Mouse (Mus musculus) erythroblast, embryonic 14.5 days (primary cell): Measurements from ENCODE around the gene Pop5. TPM values are rescaled to one million over a fixed set of nuclear protein-coding genes. Genes with fewer than 3 reads are reported as not detected.

Experiments
- H3K27me3 ChIP-seq: 2 replicates; pipeline ENCODE4 v1.6.1; 2012; ENCODE audit warnings: inconsistent platforms; ENCODE audit not compliant: control insufficient read depth
- H3K36me3 ChIP-seq: 2 replicates; pipeline ENCODE4 v1.6.1; 2012; ENCODE audit warnings: mild to moderate bottlenecking, inconsistent platforms; ENCODE audit not compliant: control insufficient read depth
- H3K4me1 ChIP-seq: 2 replicates; pipeline ENCODE4 v1.6.1; 2012; ENCODE audit warnings: inconsistent platforms; ENCODE audit not compliant: control insufficient read depth
- H3K4me3 ChIP-seq: replicated peaks from 2 replicates; pipeline ENCODE3; 2012; ENCODE audit warnings: moderate library complexity, mild to moderate bottlenecking, inconsistent platforms
- H3K9me3 ChIP-seq: 2 replicates; pipeline ENCODE4 v1.6.1; 2012; ENCODE audit warnings: low read length, inconsistent platforms, mixed read lengths; ENCODE audit not compliant: control insufficient read depth
- GATA1 ChIP-seq: IDR thresholded peaks from 2 replicates; pipeline ENCODE4 v1.6.1; 2012; ENCODE audit warnings: low read length, inconsistent platforms, mixed read lengths
- TAL1 ChIP-seq: IDR thresholded peaks from 3 replicates; pipeline ENCODE4 v1.6.1; 2012; ENCODE audit warnings: low read length, inconsistent platforms, mixed read lengths
- polyA plus RNA-seq: library from polyadenylated mRNA; stranded (reverse); fragments of >175 nt; gene quantifications from 2 replicates; pipeline ENCODE4 v1.2.3, GENCODE M21; 2012

Pop5 gene
- 12.0 and 13.2 TPM in 2 replicates for polyA plus RNA-seq

DNA sequence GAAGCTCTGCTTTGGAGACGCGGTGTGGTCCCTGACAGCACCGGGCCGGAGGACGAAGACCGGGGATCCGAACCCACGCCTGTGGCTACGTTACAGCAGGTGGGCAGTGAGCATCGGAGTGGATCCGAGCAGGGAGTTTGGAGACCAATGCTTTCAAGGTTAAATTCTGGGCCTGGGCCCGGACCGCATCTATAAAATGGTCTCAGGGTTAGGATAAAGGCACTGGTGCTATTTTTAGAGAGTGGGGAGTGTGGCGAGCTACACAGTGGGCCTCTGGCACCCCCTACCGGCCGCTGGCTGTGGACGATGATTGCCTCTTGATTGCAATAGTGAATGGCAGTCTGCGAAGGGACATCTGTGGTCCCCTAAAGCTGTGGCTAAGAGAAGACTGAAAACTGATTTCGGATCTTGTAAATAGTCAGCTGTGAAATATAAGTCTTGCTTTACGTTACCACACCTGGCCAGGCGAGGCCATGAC, at the start of gene Pop5:
Pop5 (plus strand) TSS at position 51 of the 478 bp plus-strand sequence.
- Histone ChIP-seq H3K27me3 (peaks cover 52% of the 10 kb centered on the region), H3K9me3 (no peaks in the 10 kb centered on the region; the same call in 1 of the 2 replicates), H3K36me3 (peaks cover 24% of the 10 kb centered on the region), H3K4me1 (peaks cover 46% of the 10 kb centered on the region), H3K4me3 (peak within 1 kb of the TSS; percentile 63)
- TF ChIP-seq TAL1 (no peak), GATA1 (0 out of 2 replicates have a peak, but pooled peaks have one; percentile 9)

DNA sequence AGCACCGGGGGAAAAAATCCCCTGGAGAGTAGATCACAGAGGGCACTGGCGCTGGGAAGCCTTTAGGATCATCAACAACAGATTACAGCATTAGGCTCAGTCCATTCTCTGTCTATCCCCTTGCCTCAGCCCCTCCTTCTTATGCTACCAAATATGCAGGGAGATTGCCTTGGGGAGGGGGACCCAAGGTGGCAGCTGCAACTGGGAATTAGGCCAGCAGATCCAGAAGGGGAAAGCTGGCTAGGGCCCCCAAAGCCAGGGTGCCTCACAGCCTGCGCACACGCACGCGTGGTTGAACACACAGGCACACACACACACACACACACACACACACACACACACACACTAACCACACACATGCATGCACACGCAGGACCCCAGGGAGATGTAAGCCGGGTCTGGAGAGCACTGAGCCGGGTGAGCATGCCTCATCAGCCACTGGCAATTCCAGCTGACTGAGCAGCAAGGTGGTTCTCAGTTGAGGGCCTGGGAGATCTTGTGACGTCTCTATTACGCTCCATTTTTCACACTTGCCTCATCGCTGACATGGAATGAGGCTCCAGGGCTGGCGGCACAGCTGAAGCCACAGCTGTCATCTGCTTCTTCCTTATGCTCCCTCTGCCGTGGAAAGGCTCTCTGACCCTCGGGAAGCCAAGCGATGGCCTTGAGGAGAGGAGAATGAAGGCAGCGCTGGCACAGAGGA, 49.1 kb upstream of the Pop5 start:
- Histone ChIP-seq H3K27me3 (peaks cover 84% of the 10 kb centered on the region), H3K9me3 (peaks cover 5% of the 10 kb centered on the region; the same call in 1 of the 2 replicates), H3K36me3 (no peaks in the 10 kb centered on the region), H3K4me1 (peaks cover 8% of the 10 kb centered on the region), H3K4me3 (no peak overlapping the region)
- TF ChIP-seq GATA1 (no peak), TAL1 (no peak)

DNA sequence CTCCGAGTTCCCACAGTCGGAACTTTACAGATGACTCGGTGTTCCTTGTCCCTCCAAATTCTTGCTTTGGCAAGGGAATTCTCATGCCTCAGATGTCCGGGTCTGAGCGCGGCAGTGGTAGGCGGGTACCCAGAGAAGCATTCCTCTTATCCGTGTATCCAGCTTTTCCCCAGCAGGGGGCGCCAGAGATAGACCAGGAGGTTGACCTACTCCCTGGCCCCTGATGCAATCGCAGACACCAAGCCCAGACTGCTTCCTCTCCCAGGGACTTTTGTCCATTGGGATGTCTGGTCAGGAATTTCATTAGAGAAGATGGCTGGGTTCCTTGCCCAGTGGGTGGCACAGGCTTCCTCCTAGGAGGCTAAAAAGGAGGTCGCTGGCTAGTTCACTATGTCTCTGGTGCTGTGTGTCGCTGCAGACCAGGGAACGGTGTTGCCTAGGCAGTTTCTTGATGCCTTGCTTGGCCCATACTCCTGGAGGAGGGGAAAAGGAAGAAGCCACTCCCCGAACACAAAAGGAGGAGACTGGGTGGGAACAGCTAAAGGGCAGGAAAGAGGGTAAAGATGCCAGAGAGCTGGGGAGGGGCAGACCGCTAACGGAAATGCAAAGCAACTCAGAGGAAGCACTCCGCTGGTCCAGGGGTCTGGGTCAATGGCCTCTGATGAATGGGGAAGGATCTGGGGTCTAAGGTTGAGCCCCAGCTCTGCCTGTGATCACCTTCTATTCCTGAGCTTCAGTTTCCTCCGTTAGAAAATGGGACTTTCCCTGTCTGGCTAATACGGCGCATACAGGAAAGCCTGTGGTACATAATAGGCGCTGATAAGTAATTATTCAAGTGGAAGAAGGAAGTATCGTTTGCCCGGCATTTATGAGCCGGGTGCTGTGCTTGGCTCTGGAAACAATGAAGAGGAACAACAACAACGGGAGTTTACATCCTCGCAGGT, 48.2 kb upstream of the Pop5 start:
- Histone ChIP-seq H3K9me3 (peaks cover 5% of the 10 kb centered on the region; the same call in 1 of the 2 replicates), H3K4me3 (no peak overlapping the region), H3K36me3 (no peaks in the 10 kb centered on the region), H3K27me3 (peaks cover 89% of the 10 kb centered on the region), H3K4me1 (peaks cover 8% of the 10 kb centered on the region)
- TF ChIP-seq TAL1 (no peak), GATA1 (no peak)

DNA sequence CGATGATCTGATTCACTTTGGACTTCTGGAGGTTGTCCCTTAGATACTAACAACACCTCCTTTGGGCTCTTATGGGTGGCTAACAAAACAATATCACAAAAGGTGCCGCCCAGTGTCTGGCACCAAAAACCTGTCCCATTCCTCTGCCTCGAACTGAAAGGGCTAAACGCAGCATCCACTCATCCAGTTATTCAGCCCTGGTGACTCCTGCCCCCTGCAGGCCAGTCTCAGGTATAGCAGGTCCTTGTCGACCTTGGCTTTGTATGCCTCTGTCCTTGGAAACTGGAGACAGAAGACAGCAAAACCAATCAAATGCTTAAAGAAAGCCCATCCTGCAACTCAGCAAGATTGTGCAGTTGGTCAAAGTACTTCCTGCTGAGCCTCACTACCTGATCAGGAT, 46.8 kb upstream of the Pop5 start:
- no peak overlapping the region for H3K4me3 ChIP-seq
- TF ChIP-seq GATA1 = no peak
- no peaks in the 10 kb centered on the region for H3K36me3 ChIP-seq
- H3K9me3 ChIP-seq = peaks cover 5% of the 10 kb centered on the region; the same call in 1 of the 2 replicates
- H3K27me3 ChIP-seq = peaks cover 97% of the 10 kb centered on the region
- peaks cover 14% of the 10 kb centered on the region for H3K4me1 ChIP-seq

DNA sequence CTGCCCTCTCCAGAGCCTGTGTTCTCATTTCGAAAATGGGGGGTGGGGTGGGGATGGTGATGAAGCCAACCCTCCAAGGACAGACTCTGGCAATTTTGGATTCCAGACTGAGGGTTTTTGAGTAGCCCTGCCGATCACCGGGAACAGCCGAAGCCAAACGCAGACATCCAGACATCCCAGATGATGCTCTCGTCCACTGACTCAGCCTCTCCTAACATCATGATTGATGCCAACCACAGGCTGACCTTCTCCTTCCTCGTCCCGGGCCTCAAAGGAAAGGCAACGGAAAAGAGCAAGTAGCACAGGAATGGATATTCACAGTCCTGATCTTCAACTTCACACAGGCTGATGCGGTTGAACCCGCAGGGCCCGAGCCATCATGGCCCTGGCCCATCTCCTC, 45.6 kb upstream of the Pop5 start:
- H3K9me3 ChIP-seq = peaks cover 5% of the 10 kb centered on the region; the same call in 1 of the 2 replicates
- H3K4me1 ChIP-seq = peaks cover 17% of the 10 kb centered on the region
- H3K36me3 ChIP-seq = no peaks in the 10 kb centered on the region
- no peak for TF ChIP-seq GATA1
- no peak for TF ChIP-seq TAL1
- no peak overlapping the region for H3K4me3 ChIP-seq
- peaks cover 100% of the 10 kb centered on the region for H3K27me3 ChIP-seq

DNA sequence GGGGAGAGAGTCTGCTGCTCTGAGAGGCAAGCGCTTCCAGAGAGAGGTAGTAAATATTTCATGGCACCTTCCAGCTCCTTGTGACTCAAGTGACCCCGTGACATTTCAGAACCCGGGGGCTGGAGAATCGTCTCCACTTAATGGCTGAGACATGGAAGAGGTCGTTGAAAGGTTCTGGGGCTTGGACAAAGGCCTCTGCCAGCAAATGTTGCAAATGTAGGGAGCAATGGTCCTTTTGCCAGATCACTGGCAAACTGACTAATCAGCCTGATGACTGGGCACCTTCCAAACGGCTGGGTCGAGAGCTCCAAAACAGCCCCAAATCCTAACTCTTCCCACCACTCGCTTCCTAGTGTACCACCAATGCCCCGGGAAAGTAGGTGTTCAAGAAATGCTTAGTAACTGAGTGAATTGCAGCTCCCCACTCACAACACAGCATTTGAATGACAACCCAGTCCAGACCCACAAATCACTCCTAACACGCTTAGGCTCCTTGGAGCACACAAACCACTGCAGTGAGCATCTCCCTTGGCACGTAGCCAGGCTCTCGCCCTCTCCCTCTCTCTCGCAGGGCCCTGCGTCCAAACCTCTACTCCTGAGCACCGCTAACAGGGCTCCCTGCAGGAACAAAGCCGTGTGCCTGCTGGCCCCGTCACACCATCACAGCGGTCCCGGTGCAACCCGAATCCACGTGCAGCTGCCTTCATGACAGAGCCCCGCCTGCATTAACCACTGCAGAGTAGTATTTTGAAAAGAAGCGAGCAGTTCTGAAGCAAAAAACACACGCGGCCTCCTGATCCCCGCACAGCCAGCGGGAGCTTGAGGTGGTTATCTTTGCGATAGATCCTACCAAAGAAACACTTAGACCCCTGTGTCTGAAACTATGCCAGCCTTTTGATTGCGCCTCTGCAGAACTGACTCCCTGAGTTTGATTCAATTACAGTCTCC, 43.5 kb upstream of the Pop5 start:
- H3K4me1 ChIP-seq = peaks cover 15% of the 10 kb centered on the region
- H3K36me3 ChIP-seq = no peaks in the 10 kb centered on the region
- H3K4me3 ChIP-seq = no peak overlapping the region
- H3K27me3 ChIP-seq = peaks cover 100% of the 10 kb centered on the region
- peaks cover 5% of the 10 kb centered on the region; the same call in 1 of the 2 replicates for H3K9me3 ChIP-seq
- TF ChIP-seq GATA1 (no peak), TAL1 (no peak)

DNA sequence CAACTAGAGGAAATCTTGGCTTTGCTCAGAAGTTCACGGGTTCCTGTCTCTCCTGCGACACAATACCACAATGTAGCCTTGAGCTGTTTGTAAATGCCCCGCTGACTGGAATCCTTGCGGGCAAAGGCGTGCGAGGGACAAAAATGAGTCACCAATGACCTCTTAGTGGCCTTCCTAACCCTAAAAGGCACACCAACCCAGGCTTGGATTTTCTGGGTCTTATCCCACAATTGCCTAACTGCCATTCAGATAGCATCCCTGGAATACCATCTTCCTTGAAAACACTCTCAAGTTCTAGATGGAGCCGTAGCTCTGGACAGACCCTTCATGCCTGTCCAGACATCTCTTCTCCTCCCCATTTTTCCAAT, 42.8 kb upstream of the Pop5 start:
- H3K4me3 ChIP-seq = no peak overlapping the region
- peaks cover 5% of the 10 kb centered on the region; the same call in 1 of the 2 replicates for H3K9me3 ChIP-seq
- TF ChIP-seq GATA1 (no peak), TAL1 (no peak)
- H3K4me1 ChIP-seq = peaks cover 9% of the 10 kb centered on the region
- no peaks in the 10 kb centered on the region for H3K36me3 ChIP-seq
- peaks cover 94% of the 10 kb centered on the region for H3K27me3 ChIP-seq

DNA sequence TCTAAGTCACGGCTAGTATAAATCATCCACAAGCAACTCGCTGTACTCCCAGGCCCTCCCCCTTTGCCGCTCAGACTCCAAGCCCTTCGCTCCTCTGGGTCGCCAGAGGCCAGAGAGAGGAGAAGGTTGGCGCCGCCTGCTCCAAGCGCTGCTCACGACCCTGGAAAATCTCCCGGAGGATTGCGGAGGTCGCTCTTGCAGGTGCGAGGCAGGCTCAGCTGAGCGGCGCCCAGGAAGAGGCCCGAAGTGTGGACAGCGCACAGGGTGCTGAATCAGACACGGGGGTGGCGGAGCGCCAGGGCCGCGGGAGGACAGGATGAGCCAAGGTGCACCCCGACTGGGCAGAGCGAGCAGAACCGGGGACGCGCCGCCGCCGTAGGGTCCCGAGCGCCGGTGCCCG, 42.4 kb upstream of the Pop5 start:
- Histone ChIP-seq H3K4me3 (no peak overlapping the region), H3K9me3 (peaks cover 5% of the 10 kb centered on the region; the same call in 1 of the 2 replicates), H3K27me3 (peaks cover 92% of the 10 kb centered on the region), H3K36me3 (no peaks in the 10 kb centered on the region), H3K4me1 (peaks cover 9% of the 10 kb centered on the region; the same call in 1 of the 2 replicates)
- TF ChIP-seq GATA1 = no peak
- TF ChIP-seq TAL1 = no peak
